Mouse (Mus musculus) gonadal fat pad, adult 2 months (tissue): ENCODE results near the gene Hal. TPM values are rescaled to one million over a fixed set of nuclear protein-coding genes. Genes with fewer than 3 reads are reported as not detected.
"Not testable (repeated sequence)": the region's sequence is repeated elsewhere in the genome, so short reads cannot be mapped to it uniquely, and the experiment has no call there.

Experiments
- DNase-seq: peaks from one replicate; pipeline ENCODE4 v3.0.0-alpha.2; 2012; ENCODE audit warnings: low read depth
- polyA plus RNA-seq: library from polyadenylated mRNA; depleted of rRNA; stranded (reverse); fragments of >200 nt; gene quantifications from 2 replicates; pipeline ENCODE4 v1.2.3, GENCODE M21; 2012

Gene Hal
- polyA plus RNA-seq, 1 experiment = 8.0 TPM

GRCm38 (mm10) chr10:93515927-93516326, 27.4 kb downstream of the Hal start:
- no peak for DNase-seq

- DNase-seq = no peak
Observed at GRCm38 (mm10) chr10:93517754-93518153, 29.2 kb downstream of the Hal start.

DNA sequence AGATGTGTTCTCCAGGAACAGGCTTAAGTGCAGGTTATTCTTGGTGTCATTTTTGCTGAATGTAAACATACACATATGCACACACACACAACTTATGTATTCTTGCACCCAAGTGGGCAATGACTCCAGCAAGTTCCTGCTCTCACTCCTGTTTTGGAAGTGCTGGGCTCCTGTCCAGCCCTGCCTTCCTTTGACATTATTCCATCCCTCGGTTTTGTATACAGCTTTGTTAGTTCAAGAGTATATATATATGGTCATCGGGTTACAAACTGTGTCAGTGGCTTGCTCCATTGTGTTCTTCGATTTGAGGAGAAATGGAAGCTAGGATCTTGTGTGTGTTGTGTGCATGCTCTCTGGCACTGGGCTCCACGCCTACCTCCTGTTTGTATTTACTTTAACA, 29.6 kb downstream of the Hal start:
- no peak for DNase-seq

DNA sequence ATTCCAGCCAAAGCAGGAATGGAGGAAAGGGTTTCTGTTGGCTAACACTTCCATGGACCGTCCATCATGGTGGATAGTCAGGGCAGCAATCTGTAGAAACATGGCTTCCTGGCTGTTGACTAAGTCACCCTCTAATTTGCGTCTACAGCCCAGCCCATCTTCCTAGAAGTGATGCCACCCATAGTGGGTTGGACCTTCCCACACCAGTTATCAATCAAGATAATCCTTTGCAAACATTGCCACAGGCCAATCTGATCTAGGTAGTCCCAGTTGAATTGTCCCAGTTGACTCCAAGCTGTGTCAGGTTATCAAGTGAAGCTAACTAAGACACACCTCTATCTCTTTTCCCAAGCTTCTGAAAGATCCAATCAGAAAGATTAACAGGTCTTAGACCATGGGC, 30.1 kb downstream of the Hal start:
- DNase-seq = no peak

- no peak for DNase-seq
Observed at GRCm38 (mm10) chr10:93519159-93519558, 30.6 kb downstream of the Hal start.

DNA sequence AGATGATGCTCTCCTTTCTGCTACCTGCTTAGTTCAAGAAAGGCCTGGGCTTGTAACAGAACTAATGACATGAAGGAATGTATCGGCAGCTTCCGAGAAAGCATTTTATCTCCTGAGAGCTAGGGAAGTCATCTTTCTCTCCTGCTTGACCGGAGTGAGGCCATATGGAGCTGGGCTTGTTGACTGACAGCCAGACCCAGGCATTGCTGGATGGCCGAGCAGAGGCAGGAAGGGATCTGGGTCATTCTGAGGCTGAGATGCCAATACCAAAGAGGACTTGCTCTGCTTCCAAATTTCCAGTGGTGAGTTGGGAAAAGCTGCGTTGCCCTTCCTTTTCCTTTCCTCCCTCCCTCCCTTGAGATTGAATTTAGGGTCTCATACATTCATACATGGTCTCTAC, 31.2 kb downstream of the Hal start:
- no peak for DNase-seq

GRCm38 (mm10) chr10:93520994-93521393, 32.4 kb downstream of the Hal start:
- no peak for DNase-seq

DNA sequence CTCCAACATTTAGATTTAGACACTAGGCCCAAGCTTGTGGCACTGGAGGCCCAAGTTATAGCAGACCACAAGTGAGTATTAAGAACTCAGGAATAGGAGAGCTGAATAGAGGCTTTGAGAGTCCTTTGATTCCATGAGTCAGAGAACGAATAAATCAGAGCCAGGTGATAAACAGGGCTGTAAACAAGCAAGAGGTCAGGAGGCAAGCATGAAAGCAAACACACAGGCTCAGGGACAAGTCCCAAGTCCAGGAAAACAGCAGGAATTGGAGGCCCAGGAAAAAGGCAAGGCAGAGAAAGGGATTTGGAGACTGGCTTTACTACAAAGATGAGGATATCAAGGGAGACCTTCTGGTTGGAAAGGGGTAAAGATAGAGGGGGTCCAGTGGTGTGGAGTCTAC, 36.8 kb downstream of the Hal start:
- DNase-seq = no peak

GRCm38 (mm10) chr10:93538287-93538686, 49.7 kb downstream of the Hal start:
- no peak for DNase-seq

- no peak for DNase-seq
Observed at GRCm38 (mm10) chr10:93538818-93539217, 50.2 kb downstream of the Hal start.

DNA sequence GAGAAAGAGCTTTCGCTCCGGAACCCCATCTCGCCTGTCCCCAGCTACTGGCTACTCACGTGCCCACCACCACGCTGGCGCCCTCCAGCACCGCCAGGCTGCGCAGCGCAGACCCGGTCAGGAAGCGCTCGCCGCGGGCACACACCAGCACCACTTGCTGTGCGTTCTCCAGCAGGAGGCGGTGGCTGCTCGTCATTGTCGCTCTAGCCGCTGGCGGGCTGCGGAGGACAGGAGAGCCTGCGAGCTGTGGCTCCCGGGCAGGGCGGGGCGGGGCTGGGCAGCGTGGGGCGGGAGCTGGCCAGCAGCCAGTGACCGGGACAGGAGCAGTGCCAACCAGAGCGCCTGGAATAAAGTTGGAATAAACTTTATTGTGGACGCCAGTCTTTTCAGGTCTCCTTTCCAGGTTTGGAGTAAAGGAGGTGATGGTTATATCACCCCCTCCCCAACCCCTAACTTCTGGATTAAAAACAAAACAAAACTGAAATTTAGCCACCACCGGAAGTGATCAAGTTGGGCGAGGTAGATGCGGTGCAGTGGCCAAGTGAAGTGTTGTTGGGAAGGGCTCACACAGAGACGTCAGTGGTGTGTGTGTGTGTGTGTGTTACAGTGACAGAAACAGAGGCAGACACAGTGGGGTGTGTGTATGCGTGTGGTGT, 51.3 kb downstream of the Hal start, which contains the start of gene Amdhd1:
Gene Amdhd1, minus strand, starts transcription at position 259 of the 656 bp plus-strand sequence.
- DNase-seq = no peak

DNA sequence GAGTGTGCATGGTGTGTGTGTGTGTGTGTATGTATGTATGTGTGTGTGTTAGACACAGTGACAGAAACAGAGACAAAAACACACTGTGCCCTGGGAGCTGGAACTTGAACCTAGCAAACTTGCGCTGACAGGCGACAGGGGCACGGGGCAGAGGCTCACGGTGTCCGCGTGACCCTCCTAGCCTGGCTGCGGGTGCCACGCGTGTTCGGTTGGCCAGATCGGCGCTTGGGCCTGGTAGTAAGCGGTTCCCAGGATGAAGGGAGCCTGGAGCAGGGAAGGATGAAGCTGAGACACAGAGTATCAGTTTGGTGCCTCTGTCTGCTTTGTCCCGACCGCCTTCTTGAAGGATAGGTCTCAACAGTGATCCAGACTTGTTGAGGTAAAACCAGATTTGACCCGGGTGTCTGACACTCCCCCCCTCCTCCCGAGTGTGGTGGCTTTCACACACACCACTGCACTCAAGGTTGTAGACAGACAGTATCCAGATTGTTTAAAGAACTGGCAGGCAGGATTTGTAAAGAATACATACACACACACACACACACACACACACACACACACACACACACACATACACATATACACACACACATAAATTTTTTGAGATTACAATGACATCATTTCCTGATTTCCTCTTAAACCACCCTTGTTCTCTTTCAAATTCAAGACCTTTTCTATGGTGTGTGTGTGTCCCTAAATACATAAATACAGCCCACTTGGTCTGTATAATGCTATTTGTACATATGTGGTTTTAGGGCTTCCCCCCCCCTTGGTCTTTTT, 52.1 kb downstream of the Hal start, which contains the start of gene Ccdc38:
Gene Ccdc38, plus strand, starts transcription at position 202 of the 780 bp plus-strand sequence.
- no peak for DNase-seq

GRCm38 (mm10) chr10:93541585-93541984, 53.0 kb downstream of the Hal start:
- DNase-seq = no peak

DNA sequence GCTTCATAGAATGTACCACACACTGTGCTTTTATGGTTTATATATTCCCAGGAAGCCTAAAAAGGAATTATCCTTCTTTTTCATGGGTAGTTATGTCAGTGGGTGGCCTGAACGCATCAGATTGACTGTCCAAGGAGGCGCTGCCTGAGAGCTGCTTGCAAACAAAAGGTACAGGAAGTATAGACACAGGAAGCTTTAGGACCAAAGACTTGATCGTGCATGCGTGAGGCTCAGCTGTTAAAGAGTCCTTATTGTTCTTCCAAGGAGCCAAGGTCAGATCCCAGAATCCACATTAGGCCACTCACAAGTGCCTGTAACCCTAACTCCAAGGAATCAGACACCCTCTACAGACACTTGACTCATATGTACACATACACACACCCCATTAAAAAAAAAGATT, 53.8 kb downstream of the Hal start:
- DNase-seq = no peak

DNA sequence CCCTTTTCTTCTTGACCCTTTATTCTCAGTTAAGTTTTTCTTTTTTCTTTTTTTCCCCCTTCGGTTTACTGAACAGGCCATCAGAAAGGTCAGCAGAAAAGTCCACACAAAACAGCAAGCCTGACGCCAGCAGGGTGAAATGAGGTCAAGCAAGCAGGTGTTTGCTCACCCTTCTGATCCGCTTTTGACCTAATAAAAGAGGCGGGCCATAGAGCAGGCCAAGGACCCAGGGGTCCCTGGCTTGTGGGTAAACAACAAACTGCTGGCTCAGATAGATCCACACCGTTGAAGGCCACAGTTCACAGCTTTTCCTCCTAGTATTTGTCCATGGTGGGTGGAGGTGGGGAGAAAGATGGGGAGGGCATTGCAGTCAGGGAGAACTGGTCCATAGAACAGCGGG, 54.6 kb downstream of the Hal start:
- DNase-seq = no peak

DNA sequence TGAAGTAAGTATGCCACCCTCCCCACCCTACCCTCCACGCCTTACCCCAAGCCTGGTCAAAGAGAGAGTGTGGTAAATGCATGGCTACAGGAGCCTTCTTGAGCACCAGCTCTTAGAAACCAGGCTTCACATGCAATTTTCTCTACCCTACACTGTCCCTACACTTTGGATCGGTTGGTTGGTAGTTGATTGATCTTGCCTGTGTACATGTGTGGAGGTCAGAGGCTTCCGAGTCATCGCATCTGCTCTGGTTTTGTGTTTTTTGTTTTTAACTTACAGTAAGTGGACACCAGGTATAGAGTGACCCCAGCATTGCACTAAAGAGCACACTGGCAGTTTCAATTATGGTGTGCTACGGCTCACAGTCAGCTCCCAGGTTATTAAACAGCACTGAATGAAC, 55.6 kb downstream of the Hal start:
- no peak for DNase-seq

GRCm38 (mm10) chr10:93547741-93548270, 59.2 kb downstream of the Hal start:
- DNase-seq = no peak

- no peak for DNase-seq
Observed at GRCm38 (mm10) chr10:93548991-93549390, 60.4 kb downstream of the Hal start.

DNA sequence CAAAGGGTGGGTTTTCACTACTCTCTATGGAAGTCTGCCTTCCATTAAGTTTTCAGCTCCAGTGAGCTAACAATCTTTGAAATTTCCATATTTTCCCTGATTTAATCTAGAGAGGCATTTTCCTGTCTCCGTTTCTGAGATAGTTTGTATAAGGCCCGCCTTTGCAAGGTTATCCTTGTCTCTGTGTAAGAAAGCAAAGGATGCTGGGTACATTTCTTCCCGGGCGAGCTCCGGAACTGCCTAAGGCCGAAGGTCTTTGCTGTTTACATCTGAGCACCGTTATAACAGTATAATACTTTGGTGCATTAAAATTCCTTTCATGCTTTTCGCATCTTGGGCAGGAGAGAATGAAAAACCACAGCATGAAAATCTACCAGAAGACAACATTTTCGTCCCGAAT, 61.3 kb downstream of the Hal start:
- DNase-seq = no peak

- no peak for DNase-seq
Observed at GRCm38 (mm10) chr10:93552596-93552995, 64.0 kb downstream of the Hal start.

GRCm38 (mm10) chr10:93557971-93558370, 69.4 kb downstream of the Hal start:
- DNase-seq = not testable (repeated sequence)

GRCm38 (mm10) chr10:93559786-93560185, 71.2 kb downstream of the Hal start:
- DNase-seq = no peak

DNA sequence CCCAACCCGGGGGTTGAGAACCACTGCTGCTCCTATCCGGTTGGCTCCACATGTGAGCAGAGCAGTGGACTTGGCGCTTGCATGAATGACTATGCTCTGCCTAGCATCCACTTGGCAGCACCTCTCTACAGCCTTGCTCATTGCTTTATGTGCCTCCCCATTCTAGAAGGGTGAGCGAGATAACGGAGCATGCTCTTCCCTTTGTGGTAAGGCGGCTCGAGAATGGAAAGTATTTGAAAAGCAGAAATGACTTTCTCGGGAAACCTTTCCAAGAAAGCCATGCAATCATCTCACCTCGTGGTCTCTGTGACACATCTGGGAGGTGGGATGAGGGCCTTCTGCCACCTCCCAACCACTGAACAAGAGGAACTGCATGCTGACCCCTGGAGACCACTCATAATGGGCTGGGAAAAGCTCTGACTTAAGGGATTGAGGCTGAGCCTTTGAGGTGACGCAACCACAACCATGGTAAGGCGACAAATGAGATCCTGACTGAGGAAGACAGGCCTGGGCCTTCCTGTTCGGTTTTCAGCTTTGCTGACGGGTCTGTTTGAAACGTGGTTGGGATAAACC, 76.0 kb downstream of the Hal start:
- DNase-seq = no peak
